Mouse (Mus musculus) heart, embryonic 16.5 days (tissue): ENCODE data around the gene Timm44. TPM values are rescaled to one million over a fixed set of nuclear protein-coding genes. Genes with fewer than 3 reads are reported as not detected.

Source experiments
- ATAC-seq: fragments of 200-750 bp; cut with Nextera tagmentation; replicated peaks from 2 replicates; pipeline ENCODE4 v1.8.0; 2017; ENCODE audit warnings: moderate number of reproducible peaks; ENCODE audit not compliant: insufficient read depth, low FRiP score; ENCODE audit errors: extremely low read depth
- H3K27ac ChIP-seq: fragments of 300-500 bp; sonication (generic); 2 replicates; pipeline ENCODE4 v1.5.1; 2014; ENCODE audit warnings: mild to moderate bottlenecking, low read length, control low read depth, moderate library complexity
- H3K27me3 ChIP-seq: fragments of 300-500 bp; sonication (generic); 2 replicates; pipeline ENCODE4 v1.6.1; 2014; ENCODE audit warnings: low read length, mixed read lengths; ENCODE audit not compliant: control insufficient read depth, insufficient read depth
- H3K36me3 ChIP-seq: fragments of 300-500 bp; sonication (generic); 2 replicates; pipeline ENCODE4 v1.6.1; 2014; ENCODE audit not compliant: control insufficient read depth, insufficient read depth
- H3K4me1 ChIP-seq: fragments of 300-500 bp; sonication (generic); 2 replicates; pipeline ENCODE4 v1.6.1; 2014; ENCODE audit warnings: low read length, mixed read lengths; ENCODE audit not compliant: control insufficient read depth, insufficient read depth
- H3K4me2 ChIP-seq: fragments of 300-500 bp; sonication (generic); 2 replicates; pipeline ENCODE4 v1.6.1; 2014; ENCODE audit warnings: low read depth, mild to moderate bottlenecking, control low read depth, low read length
- H3K4me3 ChIP-seq: fragments of 300-500 bp; sonication (generic); 2 replicates; pipeline ENCODE4 v1.5.1; 2014; ENCODE audit warnings: mild to moderate bottlenecking, control low read depth, low read length
- H3K9ac ChIP-seq: fragments of 300-500 bp; sonication (generic); 2 replicates; pipeline ENCODE4 v1.6.1; 2014; ENCODE audit warnings: low read length, control low read depth
- H3K9me3 ChIP-seq: fragments of 300-500 bp; sonication (generic); replicated peaks from 2 replicates; pipeline ENCODE4 v1.6.1; 2016; ENCODE audit warnings: low read length; ENCODE audit not compliant: control insufficient read depth
- WGBS: fragments of 180-500 bp; shearing (Covaris S2); extraction: QIAGEN DNeasy Blood & Tissue Kit; methylation state at CpG from one replicate; pipeline ENCODE4 v1.1.7; 2014; 5-methylcytosine and 5-hydroxymethylcytosine counted together
- polyA plus RNA-seq: library from polyadenylated mRNA; unstranded; fragments of >200 nt; fragmentation: Nextera tagmentation; extraction: Ambion mirVana; gene quantifications from 2 replicates; pipeline ENCODE4 v1.2.1, GENCODE M21; 2015

Timm44 gene
- polyA plus RNA-seq, 1 experiment from 2014 or later: 75.5 TPM

- Histone ChIP-seq H3K9ac (no peak overlapping the region), H3K27ac (no peak overlapping the region), H3K4me3 (no peak overlapping the region), H3K9me3 (no peaks in the 10 kb centered on the region), H3K27me3 (peaks cover 23% of the 10 kb centered on the region), H3K4me2 (no peak overlapping the region), H3K4me1 (peaks cover 3% of the 10 kb centered on the region; the same call in 1 of the 2 replicates), H3K36me3 (no peaks in the 10 kb centered on the region)
- ATAC-seq: no peak
- 60% methylated on average over 5 of the region's 5 CpGs for WGBS
These were observed 45.9 kb downstream of the Timm44 start for GRCm38 (mm10) chr8:4229784-4230183.

- Histone ChIP-seq H3K9me3 (no peaks in the 10 kb centered on the region), H3K4me3 (no peak overlapping the region), H3K27me3 (peaks cover 24% of the 10 kb centered on the region), H3K36me3 (no peaks in the 10 kb centered on the region), H3K4me1 (peaks cover 3% of the 10 kb centered on the region; the same call in 1 of the 2 replicates), H3K4me2 (no peak overlapping the region), H3K27ac (no peak overlapping the region), H3K9ac (no peak overlapping the region)
- ATAC-seq: no peak
- WGBS: 87% methylated on average over 4 of the region's 4 CpGs
These were observed 47.8 kb downstream of the Timm44 start for GRCm38 (mm10) chr8:4227919-4228318.

- Histone ChIP-seq H3K9ac (peak within 1 kb of the TSS; percentile 30), H3K4me1 (peaks cover 3% of the 10 kb centered on the region; the same call in 1 of the 2 replicates), H3K27ac (no peak within 1 kb of the TSS), H3K4me2 (peak within 1 kb of the TSS; percentile 59), H3K9me3 (no peaks in the 10 kb centered on the region), H3K27me3 (peaks cover 24% of the 10 kb centered on the region), H3K36me3 (no peaks in the 10 kb centered on the region), H3K4me3 (peak within 1 kb of the TSS; percentile 37)
- 5% methylated on average over 33 of the region's 33 CpGs for WGBS
- ATAC-seq: peak; percentile 41
These were observed 48.9 kb downstream of the Timm44 start, which contains the start of gene Lrrc8e for GRCm38 (mm10) chr8:4226739-4227347. TSS of gene Lrrc8e (plus strand) at chr8:4226827.

- peaks cover 3% of the 10 kb centered on the region; the same call in 1 of the 2 replicates for H3K4me1 ChIP-seq
- H3K4me3 ChIP-seq: peak overlapping the region; percentile 37
- H3K27me3 ChIP-seq: peaks cover 24% of the 10 kb centered on the region
- H3K36me3 ChIP-seq: no peaks in the 10 kb centered on the region
- no peak for ATAC-seq
- WGBS: 26% methylated on average over 4 of the region's 4 CpGs
- H3K4me2 ChIP-seq: peak overlapping the region; percentile 59
- no peaks in the 10 kb centered on the region for H3K9me3 ChIP-seq
- H3K27ac ChIP-seq: no peak overlapping the region
- no peak overlapping the region; the same call in 1 of the 2 replicates for H3K9ac ChIP-seq
These were observed 49.4 kb downstream of the Timm44 start for GRCm38 (mm10) chr8:4226323-4226722.

- Histone ChIP-seq H3K36me3 (no peaks in the 10 kb centered on the region), H3K27ac (no peak overlapping the region), H3K4me2 (no peak overlapping the region), H3K4me3 (no peak overlapping the region), H3K9me3 (no peaks in the 10 kb centered on the region), H3K4me1 (peaks cover 7% of the 10 kb centered on the region; the same call in 1 of the 2 replicates), H3K27me3 (peaks cover 28% of the 10 kb centered on the region), H3K9ac (no peak overlapping the region)
- ATAC-seq: no peak
These were observed 53.7 kb downstream of the Timm44 start for GRCm38 (mm10) chr8:4222059-4222458.

- H3K9ac ChIP-seq: no peak overlapping the region
- H3K27ac ChIP-seq: no peak overlapping the region
- no peak overlapping the region for H3K4me3 ChIP-seq
- H3K4me1 ChIP-seq: peaks cover 14% of the 10 kb centered on the region
- 88% methylated on average over 3 of the region's 3 CpGs for WGBS
- H3K27me3 ChIP-seq: peaks cover 43% of the 10 kb centered on the region
- H3K9me3 ChIP-seq: no peaks in the 10 kb centered on the region
- ATAC-seq: no peak
- no peaks in the 10 kb centered on the region for H3K36me3 ChIP-seq
- no peak overlapping the region for H3K4me2 ChIP-seq
These were observed 56.1 kb downstream of the Timm44 start for GRCm38 (mm10) chr8:4219617-4220016.

- no peak within 1 kb of the TSS for H3K27ac ChIP-seq
- no peaks in the 10 kb centered on the region for H3K36me3 ChIP-seq
- H3K9ac ChIP-seq: peak within 1 kb of the TSS; percentile 69
- no peaks in the 10 kb centered on the region for H3K9me3 ChIP-seq
- H3K4me3 ChIP-seq: peak within 1 kb of the TSS; percentile 65
- no peak for ATAC-seq
- H3K27me3 ChIP-seq: peaks cover 53% of the 10 kb centered on the region
- peak within 1 kb of the TSS; percentile 95 for H3K4me2 ChIP-seq
- WGBS: 2% methylated on average over 44 of the region's 44 CpGs
- peaks cover 27% of the 10 kb centered on the region for H3K4me1 ChIP-seq
These were observed 58.7 kb downstream of the Timm44 start, which contains the start of gene Prr36 for GRCm38 (mm10) chr8:4216791-4217621. TSS of gene Prr36 (minus strand) at chr8:4217459.

GRCm38 (mm10) chr8:4216296-4216695 lies 59.4 kb downstream of the Timm44 start:
- H3K9ac ChIP-seq: no peak overlapping the region
- peak overlapping the region; percentile 95 for H3K4me2 ChIP-seq
- H3K36me3 ChIP-seq: no peaks in the 10 kb centered on the region
- no peak overlapping the region for H3K27ac ChIP-seq
- H3K4me1 ChIP-seq: peaks cover 27% of the 10 kb centered on the region
- ATAC-seq: no peak
- peaks cover 53% of the 10 kb centered on the region for H3K27me3 ChIP-seq
- H3K9me3 ChIP-seq: no peaks in the 10 kb centered on the region
- 13% methylated on average over 18 of the region's 18 CpGs for WGBS
- peak overlapping the region; percentile 65 for H3K4me3 ChIP-seq
